In the genomic region with DNA sequence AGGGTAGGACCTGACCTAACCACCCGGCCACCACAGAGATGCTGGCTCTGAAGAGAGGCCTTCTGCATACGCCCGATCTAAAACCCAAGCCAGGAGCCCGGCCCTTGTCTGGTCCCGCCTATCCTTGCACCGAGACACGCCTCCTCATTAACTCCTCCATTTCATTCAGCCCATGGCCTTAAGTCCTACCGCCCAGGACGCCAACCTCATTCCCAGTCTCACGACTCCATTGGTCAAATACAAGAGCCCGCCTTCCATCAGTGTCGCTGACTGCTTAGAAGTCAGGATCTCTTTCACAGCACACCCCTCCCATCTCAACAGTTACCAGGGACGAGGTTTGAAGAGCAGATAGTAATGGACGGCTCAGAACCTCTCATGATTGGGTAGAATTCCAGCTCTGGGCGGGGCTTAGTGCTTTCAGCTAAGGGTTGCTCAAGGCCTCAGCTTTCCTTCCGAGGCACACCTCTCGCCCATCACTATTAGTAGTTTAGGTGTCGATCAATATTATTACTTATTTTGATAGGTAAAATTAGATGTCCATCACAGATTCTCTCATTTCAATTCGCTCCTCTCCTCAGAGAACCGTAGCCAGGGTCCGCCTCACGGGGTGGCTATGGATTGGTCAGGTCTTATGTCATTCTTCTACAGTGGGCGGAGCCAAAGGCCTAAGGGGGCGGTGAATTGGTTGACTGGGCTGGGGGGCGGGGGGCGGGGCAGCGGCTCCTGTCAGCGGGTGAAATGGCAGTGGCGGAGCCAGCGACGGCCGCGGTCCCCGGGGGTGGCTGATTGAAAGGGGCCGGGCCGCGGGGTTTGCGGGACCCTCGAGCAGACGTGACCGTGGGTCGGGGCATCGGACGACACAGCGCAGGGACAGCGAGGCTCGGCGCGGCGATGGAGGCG, we compare ENCODE assay signal across 1 mouse cellular context.
TF ChIP-seq lines count a peak whose summit lies in the region.

A gene (plus strand): TSS at position 716 of the 900 bp plus-strand sequence.

TF ChIP-seq in myocyte, 11 proteins besides CTCF, POLR2A, EP300 and RAD21 (continued from another document):
- TF ChIP-seq CEBPB (IDR thresholded peaks at IDR 0.05; ENCODE audit: insufficient read depth, poor library complexity, severe bottlenecking), result peak; percentile 52; the same call in 1 of the 2 replicates
